Mouse (Mus musculus): ENCODE measurements around the gene Zfp683. TPM values are rescaled to one million over a fixed set of nuclear protein-coding genes. Genes with fewer than 3 reads are reported as not detected.
A peak's percentile ranks its signal among the peaks of the same experiment; 100 is the strongest.

Gene Zfp683
- not detected in 2 replicates for polyA plus RNA-seq (2015; fragmentation: Nextera tagmentation; extraction: Ambion mirVana)

GRCm38 (mm10) chr4:134053538-134053937 lies at the start of gene Zfp683:
Gene Zfp683, plus strand, starts transcription at chr4:134053838.
- WGBS (ENCODE audit: insufficient replicate concordance) = 69% methylated on average over 3 of the region's 3 CpGs
- no peaks in the 10 kb centered on the region for H3K36me3 ChIP-seq (replicated peaks; ENCODE audit: insufficient read depth, low read length)
- no peak for ATAC-seq
- H3K27ac ChIP-seq (ENCODE audit: low read depth) = no peak within 1 kb of the TSS
- peaks cover 6% of the 10 kb centered on the region; the same call in 1 of the 2 replicates for H3K4me1 ChIP-seq (ENCODE audit: insufficient read depth)
- H3K4me3 ChIP-seq (ENCODE audit: low read depth, low read length) = no peak within 1 kb of the TSS
- no peaks in the 10 kb centered on the region for H3K27me3 ChIP-seq (ENCODE audit: insufficient read depth, low read length)
- no peak for DNase-seq
- H3K9me3 ChIP-seq (ENCODE audit: low read length) = no peaks in the 10 kb centered on the region
- TF ChIP-seq CTCF (IDR thresholded peaks at IDR 0.05; ENCODE audit: low read depth) (no peak), EP300 (IDR thresholded peaks at IDR 0.05; ENCODE audit: low read depth) (no peak)
- H3K4me2 ChIP-seq (ENCODE audit: low read depth, low read length) = no peak within 1 kb of the TSS
- H3K9ac ChIP-seq (replicated peaks) = no peak within 1 kb of the TSS; the same call in 1 of the 2 replicates

GRCm38 (mm10) chr4:134005581-134006358 lies 47.9 kb upstream of the Zfp683 start:
- no peak overlapping the region for H3K4me3 ChIP-seq (ENCODE audit: low read depth, low read length)
- H3K9me3 ChIP-seq (ENCODE audit: low read length) = no peaks in the 10 kb centered on the region
- no peak overlapping the region for H3K27ac ChIP-seq (ENCODE audit: low read depth)
- H3K4me1 ChIP-seq (ENCODE audit: insufficient read depth) = no peaks in the 10 kb centered on the region
- H3K9ac ChIP-seq (replicated peaks) = no peak overlapping the region
- 58% methylated on average over 12 of the region's 12 CpGs for WGBS (ENCODE audit: insufficient replicate concordance)
- TF ChIP-seq CTCF (IDR thresholded peaks at IDR 0.05; ENCODE audit: low read depth) (no peak), EP300 (IDR thresholded peaks at IDR 0.05; ENCODE audit: low read depth) (no peak)
- DNase-seq (no peak), ATAC-seq (no peak)
- H3K36me3 ChIP-seq (replicated peaks; ENCODE audit: insufficient read depth, low read length) = no peaks in the 10 kb centered on the region
- no peak overlapping the region for H3K4me2 ChIP-seq (ENCODE audit: low read depth, low read length)
- H3K27me3 ChIP-seq (ENCODE audit: insufficient read depth, low read length) = no peaks in the 10 kb centered on the region

- H3K9me3 ChIP-seq (ENCODE audit: low read length) = no peaks in the 10 kb centered on the region
- no peak overlapping the region for H3K27ac ChIP-seq (ENCODE audit: low read depth)
- no peaks in the 10 kb centered on the region for H3K27me3 ChIP-seq (ENCODE audit: insufficient read depth, low read length)
- H3K4me3 ChIP-seq (ENCODE audit: low read depth, low read length) = no peak overlapping the region
- WGBS (ENCODE audit: insufficient replicate concordance) = 75% methylated on average over 3 of the region's 3 CpGs
- ATAC-seq (no peak), DNase-seq (no peak)
- H3K9ac ChIP-seq (replicated peaks) = no peak overlapping the region
- H3K4me2 ChIP-seq (ENCODE audit: low read depth, low read length) = no peak overlapping the region
- H3K4me1 ChIP-seq (ENCODE audit: insufficient read depth) = no peaks in the 10 kb centered on the region
- H3K36me3 ChIP-seq (replicated peaks; ENCODE audit: insufficient read depth, low read length) = no peaks in the 10 kb centered on the region
- TF ChIP-seq EP300 (IDR thresholded peaks at IDR 0.05; ENCODE audit: low read depth) (no peak), CTCF (IDR thresholded peaks at IDR 0.05; ENCODE audit: low read depth) (no peak)
Observed at GRCm38 (mm10) chr4:134006845-134007244, 46.8 kb upstream of the Zfp683 start.

GRCm38 (mm10) chr4:134009709-134010108 lies 43.9 kb upstream of the Zfp683 start:
- DNase-seq (no peak), ATAC-seq (no peak)
- no peak for TF ChIP-seq CTCF (IDR thresholded peaks at IDR 0.05; ENCODE audit: low read depth)
- Histone ChIP-seq H3K9me3 (ENCODE audit: low read length) (no peaks in the 10 kb centered on the region), H3K9ac (replicated peaks) (no peak overlapping the region), H3K27me3 (ENCODE audit: insufficient read depth, low read length) (no peaks in the 10 kb centered on the region), H3K4me3 (ENCODE audit: low read depth, low read length) (no peak overlapping the region), H3K27ac (ENCODE audit: low read depth) (no peak overlapping the region), H3K4me1 (ENCODE audit: insufficient read depth) (no peaks in the 10 kb centered on the region), H3K36me3 (replicated peaks; ENCODE audit: insufficient read depth, low read length) (no peaks in the 10 kb centered on the region), H3K4me2 (ENCODE audit: low read depth, low read length) (no peak overlapping the region)
- WGBS (ENCODE audit: insufficient replicate concordance) = 44% methylated on average over 6 of the region's 6 CpGs

GRCm38 (mm10) chr4:134011450-134012414 lies 41.9 kb upstream of the Zfp683 start:
- Histone ChIP-seq H3K4me2 (ENCODE audit: low read depth, low read length) (peak overlapping the region; percentile 26; the same call in 1 of the 2 replicates), H3K36me3 (replicated peaks; ENCODE audit: insufficient read depth, low read length) (no peaks in the 10 kb centered on the region), H3K9ac (replicated peaks) (0 out of 2 replicates have a peak overlapping the region, but pooled peaks have one; percentile 16), H3K27me3 (ENCODE audit: insufficient read depth, low read length) (peaks cover 10% of the 10 kb centered on the region; the same call in 1 of the 2 replicates), H3K4me1 (ENCODE audit: insufficient read depth) (no peaks in the 10 kb centered on the region), H3K9me3 (ENCODE audit: low read length) (no peaks in the 10 kb centered on the region), H3K27ac (ENCODE audit: low read depth) (no peak overlapping the region; the same call in 1 of the 2 replicates), H3K4me3 (ENCODE audit: low read depth, low read length) (peak overlapping the region; percentile 36)
- TF ChIP-seq EP300 (IDR thresholded peaks at IDR 0.05; ENCODE audit: low read depth) = no peak
- TF ChIP-seq CTCF (IDR thresholded peaks at IDR 0.05; ENCODE audit: low read depth) = no peak
- 23% methylated on average over 16 of the region's 16 CpGs for whole genome bisulfite sequencing (ENCODE audit: insufficient replicate concordance)
- peak; percentile 15 for DNase-seq
- no peak for ATAC-seq

Data from liver, postnatal 0 days (tissue).